Mouse (Mus musculus) heart, postnatal 10 days (tissue): ENCODE measurements around the gene Grk6. TPM values are rescaled to one million over a fixed set of nuclear protein-coding genes. Genes with fewer than 3 reads are reported as not detected.
A peak's percentile ranks its signal among the peaks of the same experiment; 100 is the strongest.

ENCODE experiments used
- DNase-seq, 2 experiments: peaks; one replicate each; pipeline ENCODE4 v3.0.0; 2021
- intact Hi-C: fragments of 180-260 bp; cut with DNase I; formaldehyde crosslinking; loops from one replicate; pipeline ENCODE4 v1.15.1; 2025
- total RNA-seq, 2 experiments: library from RNA; stranded (reverse); gene quantifications; 2 replicates each; pipeline ENCODE4 v1.2.3; 2021

Gene Grk6
- total RNA-seq, 2 experiments from 2014 or later, result 26.3 to 28.5 TPM

DNA sequence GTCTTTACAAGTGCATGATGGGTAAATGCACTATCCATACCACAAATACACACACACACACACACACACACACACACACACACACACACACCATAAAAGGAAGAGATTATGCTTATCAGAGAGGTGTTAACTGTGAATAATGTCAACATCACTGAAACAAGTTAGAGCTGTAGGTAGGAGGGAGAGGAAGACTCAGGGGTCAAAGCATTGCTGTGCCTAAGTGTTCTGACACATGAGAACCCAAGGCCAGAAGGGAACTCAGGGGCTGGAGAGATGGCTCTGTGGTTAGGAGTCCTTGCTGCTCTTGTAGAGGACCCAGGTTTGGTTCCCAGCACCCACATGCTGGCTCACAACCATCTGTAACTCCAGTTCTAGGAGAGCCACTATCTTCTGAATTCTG is 35.1 kb downstream of the Grk6 start:
- intact Hi-C loops, result loop anchor here (2.0 kb wide), 1 partner anchor 35 kb away; no protein-coding TSS in a partner anchor
- DNase-seq, result no peak

- intact Hi-C loops, result no loop called here
- DNase-seq, result peak; percentile 71 to 72
These were observed 37.7 kb downstream of the Grk6 start for GRCm38 (mm10) chr13:55482542-55482941.

DNA sequence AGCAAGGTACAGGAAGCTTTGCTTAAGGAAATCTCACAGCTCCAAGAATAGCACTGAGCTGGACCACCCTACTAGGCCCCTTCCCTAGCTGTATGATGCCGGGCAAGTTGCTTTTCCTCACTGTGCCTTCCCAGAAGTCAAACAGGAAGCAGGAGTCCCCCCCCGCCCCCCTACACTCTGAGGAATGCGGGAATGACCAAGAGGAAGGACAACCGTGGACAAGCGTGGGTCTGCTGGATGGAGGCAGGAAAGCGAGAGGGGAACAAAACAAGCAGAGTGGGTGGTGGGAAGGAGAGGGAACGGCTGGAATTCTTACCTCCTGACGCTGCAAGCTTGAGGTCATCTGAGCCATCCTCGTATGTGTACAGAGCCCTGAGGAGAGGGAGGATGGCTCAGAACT is 38.2 kb downstream of the Grk6 start:
- peak in 1 of 2 experiments; percentile 34 for DNase-seq

GRCm38 (mm10) chr13:55483593-55483992 is 38.7 kb downstream of the Grk6 start:
- intact Hi-C loops, result no loop called here
- no peak for DNase-seq

More for the DNA sequence above, 38.2 kb downstream of the Grk6 start:
- intact Hi-C loops, result no loop called here

DNA sequence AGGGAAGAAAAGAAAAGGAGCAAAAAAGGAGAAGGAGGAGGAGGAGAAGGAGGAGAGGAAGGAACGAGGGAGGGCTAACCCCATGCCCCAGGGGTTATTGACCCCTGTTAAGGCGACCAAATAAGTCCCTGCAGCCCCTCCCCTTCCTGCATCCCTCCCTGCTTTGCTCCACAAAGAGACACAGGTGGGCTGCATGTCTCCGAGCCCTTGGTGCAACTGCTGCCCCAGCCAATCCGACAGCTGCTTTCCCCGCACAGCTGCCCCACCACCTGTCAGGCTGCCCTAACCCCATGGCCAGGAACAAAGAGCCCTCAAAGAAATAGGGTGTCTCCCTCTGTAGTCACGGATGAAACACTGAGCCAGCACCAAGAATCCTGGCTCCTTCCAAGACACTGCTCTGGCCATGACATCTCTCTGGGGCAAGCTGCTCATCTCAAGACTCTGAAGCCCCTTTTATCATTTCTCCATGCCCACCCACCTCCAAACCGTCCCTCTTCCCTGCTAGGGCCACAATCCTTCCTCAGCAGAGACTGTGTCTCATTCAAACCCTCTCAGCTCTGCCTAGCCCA is 39.7 kb downstream of the Grk6 start:
- intact Hi-C loops, result no loop called here
- DNase-seq, result no peak

GRCm38 (mm10) chr13:55486029-55486794 is 41.3 kb downstream of the Grk6 start:
- peak; percentile 45 to 59 for DNase-seq

GRCm38 (mm10) chr13:55486916-55487577 is 42.2 kb downstream of the Grk6 start:
- intact Hi-C loops, result no loop called here

More at GRCm38 (mm10) chr13:55486029-55486794, 41.3 kb downstream of the Grk6 start:
- intact Hi-C loops, result no loop called here

DNA sequence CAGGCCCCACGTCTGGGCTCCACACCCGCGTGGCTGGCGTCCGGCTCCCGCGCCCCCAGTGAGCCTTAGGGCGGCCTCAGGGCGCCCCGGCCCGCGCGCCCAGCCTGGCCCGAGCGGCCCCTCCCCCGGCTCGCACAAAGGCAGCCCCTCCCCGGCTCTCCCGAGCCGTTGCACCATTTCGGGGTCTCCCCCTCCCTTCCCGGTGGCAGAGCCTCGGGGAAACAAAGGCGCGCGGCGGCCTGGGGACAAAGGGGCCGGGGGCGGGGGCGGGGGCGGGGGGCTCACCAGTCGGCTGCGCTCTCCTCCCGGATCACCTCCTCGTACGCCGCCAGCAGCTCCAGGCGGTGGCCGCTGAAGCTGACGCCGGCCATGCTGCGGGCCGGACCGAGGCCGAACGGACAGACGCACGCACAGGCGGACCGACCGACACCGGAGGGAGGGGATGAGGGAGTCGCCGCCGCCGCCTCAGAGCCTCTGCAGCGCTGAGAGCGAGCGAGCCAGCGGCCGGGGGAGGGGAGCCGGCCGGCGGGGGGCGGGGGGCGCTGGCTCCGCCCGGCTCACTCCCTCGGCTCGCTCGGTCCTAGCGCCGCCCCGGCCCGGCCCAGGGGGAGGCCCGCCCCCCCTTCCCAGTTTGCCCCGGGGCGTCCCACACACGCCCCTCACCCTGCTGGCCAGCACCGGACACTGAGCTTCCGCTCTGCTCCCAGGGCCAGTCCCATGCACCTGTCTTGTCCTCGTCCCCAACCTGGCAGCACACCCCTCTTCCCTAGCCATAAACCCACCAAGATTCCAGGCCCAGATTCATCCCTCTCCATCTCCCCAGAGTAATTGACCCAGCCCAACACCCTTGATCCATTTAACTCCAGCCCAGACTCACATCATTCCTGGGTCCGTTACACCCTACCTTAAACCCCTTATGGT is 43.0 kb downstream of the Grk6 start, which contains the start of gene Dbn1:
Gene Dbn1, minus strand, starts transcription at position 534 of the 921 bp plus-strand sequence.
- intact Hi-C loops, result loop anchor here (2.0 kb wide), 1 partner anchor 17 kb away; no protein-coding TSS in a partner anchor
- DNase-seq, result peak; percentile 58

More at GRCm38 (mm10) chr13:55486916-55487577, 42.2 kb downstream of the Grk6 start:
- peak; percentile 49 to 56 for DNase-seq

DNA sequence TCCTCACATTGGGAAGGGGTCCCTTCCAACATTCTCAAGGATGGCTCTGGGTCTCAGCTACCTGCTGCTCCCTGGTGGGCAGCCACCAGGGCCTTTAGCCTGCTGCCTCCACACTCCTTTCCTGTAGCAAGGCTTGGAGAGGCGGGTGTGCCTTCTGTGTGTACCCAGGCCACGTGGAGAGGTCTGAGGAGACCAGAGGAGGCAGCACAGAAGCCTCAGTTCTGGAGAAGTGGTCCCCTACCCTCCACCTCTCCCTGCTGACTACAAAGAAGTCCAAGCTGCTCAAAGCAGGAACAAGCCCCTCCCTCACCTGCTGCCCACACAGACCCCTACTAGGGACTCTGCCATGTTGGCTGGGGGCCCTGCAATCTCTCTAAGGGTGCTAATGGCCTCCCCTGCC is 49.4 kb downstream of the Grk6 start:
- intact Hi-C loops, result no loop called here

GRCm38 (mm10) chr13:55494883-55495621 is 50.2 kb downstream of the Grk6 start:
- intact Hi-C loops, result no loop called here
- DNase-seq, result peak; percentile 85 to 86

More for the DNA sequence above, 49.4 kb downstream of the Grk6 start:
- no peak for DNase-seq

GRCm38 (mm10) chr13:55495702-55496101 is 50.8 kb downstream of the Grk6 start:
- no peak for DNase-seq
- intact Hi-C loops, result no loop called here

- DNase-seq, result no peak
- intact Hi-C loops, result no loop called here
These were observed 51.8 kb downstream of the Grk6 start for GRCm38 (mm10) chr13:55496661-55497060.

GRCm38 (mm10) chr13:55498906-55499305 is 54.0 kb downstream of the Grk6 start:
- intact Hi-C loops, result no loop called here
- DNase-seq, result no peak

GRCm38 (mm10) chr13:55500575-55500974 is 55.7 kb downstream of the Grk6 start:
- intact Hi-C loops, result no loop called here

DNA sequence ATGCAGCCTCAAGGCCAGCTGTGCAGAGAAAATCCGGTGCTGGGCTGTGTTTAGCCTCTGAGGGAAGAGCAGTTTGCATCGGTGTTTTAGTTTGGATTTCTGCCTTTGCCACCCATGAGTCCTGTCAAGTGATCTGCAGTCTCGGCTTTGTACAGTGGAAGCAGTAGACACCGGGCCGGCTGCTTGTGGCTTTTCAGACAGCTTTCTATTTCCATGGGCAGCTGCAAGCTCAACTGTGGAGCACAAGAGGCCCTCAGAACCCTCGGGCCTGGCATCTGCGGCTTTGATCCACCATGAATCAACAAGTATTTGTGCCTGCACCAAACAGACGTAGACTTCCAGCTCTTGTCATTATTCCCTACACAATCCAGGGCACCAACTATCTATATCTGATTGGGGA is 57.5 kb downstream of the Grk6 start:
- no peak for DNase-seq
- intact Hi-C loops, result no loop called here

More at GRCm38 (mm10) chr13:55500575-55500974, 55.7 kb downstream of the Grk6 start:
- DNase-seq, result no peak

DNA sequence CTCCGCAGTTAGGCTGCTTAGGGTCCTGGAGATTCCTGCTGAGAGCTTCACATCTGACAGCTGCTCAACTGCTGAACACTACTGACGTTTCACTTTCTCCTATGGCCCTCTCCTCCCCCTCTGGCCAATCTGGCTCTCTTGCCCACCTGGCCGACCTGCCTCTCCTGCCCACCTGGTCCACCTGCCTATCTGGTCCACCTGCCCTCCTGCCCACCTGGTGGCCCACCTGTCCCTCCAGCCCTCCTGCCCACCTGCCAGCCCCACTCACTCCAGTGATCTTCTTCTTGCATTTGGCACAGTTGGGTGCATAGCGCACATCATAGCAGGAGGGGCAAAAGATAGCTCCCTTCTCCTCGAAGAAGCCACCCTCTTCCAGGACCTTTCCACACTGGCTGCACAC is 59.5 kb downstream of the Grk6 start:
- intact Hi-C loops, result loop anchor here (2.0 kb wide), 1 partner anchor 16 kb away; the partner anchor contains the start of gene Dbn1
- no peak for DNase-seq

- intact Hi-C loops, result loop anchor here (2.0 kb wide), 1 partner anchor 17 kb away; the partner anchor contains the start of gene Dbn1
- DNase-seq, result no peak
These were observed 60.9 kb downstream of the Grk6 start for GRCm38 (mm10) chr13:55505810-55506209.

GRCm38 (mm10) chr13:55506697-55507096 is 61.8 kb downstream of the Grk6 start:
- intact Hi-C loops, result no loop called here
- no peak for DNase-seq

GRCm38 (mm10) chr13:55507877-55508276 is 63.0 kb downstream of the Grk6 start:
- intact Hi-C loops, result no loop called here
- no peak for DNase-seq
